Mouse (Mus musculus): ENCODE measurements around the gene Lsm10.

GRCm38 (mm10) chr4:126120052-126120451, 23.6 kb downstream of the Lsm10 start:
- TF ChIP-seq CTCF (IDR thresholded peaks at IDR 0.05; ENCODE audit: low read depth, low read length), result no peak
- no peak for TF ChIP-seq GATA1 (IDR thresholded peaks at IDR 0.05; ENCODE audit: borderline replicate concordance, low read length)
- TF ChIP-seq GATA2 (IDR thresholded peaks at IDR 0.05; ENCODE audit: borderline replicate concordance, low read depth, low read length), result no peak
- TF ChIP-seq POLR2AphosphoS5 (IDR thresholded peaks at IDR 0.05; ENCODE audit: insufficient replicate concordance, low read depth, low read length), result no peak
- TF ChIP-seq TAL1 (conservative IDR thresholded peaks at IDR 0.05; ENCODE audit: low read depth, low read length), result no peak
